Mouse (Mus musculus) neural tube, embryonic 15.5 days (tissue): Measurements from ENCODE around the gene Olfr987. TPM values are rescaled to one million over a fixed set of nuclear protein-coding genes. Genes with fewer than 3 reads are reported as not detected.
"Not testable (repeated sequence)": the region's sequence is repeated elsewhere in the genome, so short reads cannot be mapped to it uniquely, and the experiment has no call there.

Source experiments
- ATAC-seq: fragments of 200-750 bp; cut with Nextera tagmentation; 2 replicates; pipeline ENCODE4 v1.8.0; 2017; ENCODE audit warnings: mild to moderate bottlenecking, moderate TSS enrichment, moderate library complexity; ENCODE audit not compliant: low FRiP score
- H3K27ac ChIP-seq: fragments of 300-500 bp; sonication (generic); replicated peaks from 2 replicates; pipeline ENCODE4 v1.5.1; 2015; ENCODE audit warnings: mild to moderate bottlenecking, inconsistent platforms
- H3K27me3 ChIP-seq: fragments of 300-500 bp; sonication (generic); replicated peaks from 2 replicates; pipeline ENCODE4 v1.6.1; 2015; ENCODE audit warnings: inconsistent platforms
- H3K36me3 ChIP-seq: fragments of 300-500 bp; sonication (generic); 2 replicates; pipeline ENCODE4 v1.6.1; 2015; ENCODE audit warnings: inconsistent platforms
- H3K4me1 ChIP-seq: fragments of 300-500 bp; sonication (generic); 2 replicates; pipeline ENCODE4 v1.6.1; 2015; ENCODE audit warnings: inconsistent platforms
- H3K4me2 ChIP-seq: fragments of 300-500 bp; sonication (generic); 2 replicates; pipeline ENCODE4 v1.6.1; 2015; ENCODE audit warnings: inconsistent platforms, mild to moderate bottlenecking, moderate library complexity
- H3K4me3 ChIP-seq: fragments of 300-500 bp; sonication (generic); replicated peaks from 2 replicates; pipeline ENCODE4 v1.5.1; 2015; ENCODE audit warnings: mild to moderate bottlenecking, inconsistent platforms
- H3K9ac ChIP-seq: fragments of 300-500 bp; sonication (generic); replicated peaks from 2 replicates; pipeline ENCODE4 v1.6.1; 2015; ENCODE audit warnings: mild to moderate bottlenecking, inconsistent platforms
- H3K9me3 ChIP-seq: fragments of 300-500 bp; sonication (generic); replicated peaks from 2 replicates; pipeline ENCODE4 v1.6.1; 2016; ENCODE audit warnings: inconsistent platforms
- WGBS: fragments of 180-500 bp; shearing (Covaris S2); methylation state at CpG from one replicate; pipeline ENCODE4 v1.1.7; 2015; ENCODE audit warnings: mixed read lengths; 5-methylcytosine and 5-hydroxymethylcytosine counted together
- polyA plus RNA-seq: library from polyadenylated mRNA; unstranded; fragments of >200 nt; fragmentation: Nextera tagmentation; extraction: Ambion mirVana; gene quantifications from 2 replicates; pipeline ENCODE4 v1.2.1, GENCODE M21; 2015

Gene Olfr987
- polyA plus RNA-seq, result not detected in 2 replicates

DNA sequence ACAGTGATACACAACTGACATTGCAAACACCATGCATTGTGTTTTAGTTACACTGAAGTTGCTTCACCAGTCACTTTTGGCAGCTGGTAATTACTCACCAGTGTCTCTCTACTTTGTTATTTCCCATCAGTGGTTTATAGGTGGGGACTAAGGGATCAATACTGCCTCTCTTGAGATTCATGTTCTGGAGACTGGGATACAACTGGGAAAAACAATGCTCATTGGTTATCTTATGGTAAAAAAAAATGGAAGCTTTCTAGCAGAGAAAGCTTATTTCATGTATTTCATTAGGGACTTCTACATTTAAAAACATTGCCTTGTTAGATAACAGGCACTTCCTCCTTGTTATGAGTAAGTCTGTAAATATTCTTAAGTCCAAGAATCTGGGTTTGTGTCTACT, at the start of gene Olfr987:
TSS of gene Olfr987 (minus strand) at position 101 of the 400 bp plus-strand sequence.
- ATAC-seq, result not testable (repeated sequence)

DNA sequence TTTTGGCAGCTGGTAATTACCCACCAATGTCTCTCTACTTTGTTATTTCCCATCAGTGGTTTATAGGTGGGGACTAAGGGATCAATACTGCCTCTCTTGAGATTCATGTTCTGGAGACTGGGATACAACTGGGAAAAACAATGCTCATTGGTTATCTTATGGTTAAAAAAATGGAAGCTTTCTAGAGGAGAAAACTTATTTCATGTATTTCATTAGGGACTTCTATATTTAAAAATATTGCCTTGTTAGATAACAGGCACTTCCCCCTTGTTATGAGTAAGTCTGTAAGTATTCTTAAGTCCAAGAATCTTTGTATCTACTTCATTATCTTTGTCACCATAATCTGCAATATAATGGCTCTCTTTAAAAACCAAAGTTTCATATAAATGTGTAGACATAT, 24.0 kb upstream of the Olfr987 start, which contains the start of gene Olfr988:
TSS of gene Olfr988 (minus strand) at position 101 of the 400 bp plus-strand sequence.
- not testable (repeated sequence) for H3K4me1 ChIP-seq, H3K9me3 ChIP-seq, ATAC-seq, H3K36me3 ChIP-seq, H3K4me3 ChIP-seq, H3K4me2 ChIP-seq, H3K9ac ChIP-seq, H3K27ac ChIP-seq, H3K27me3 ChIP-seq

More for the DNA sequence above, at the start of gene Olfr987:
- not testable (repeated sequence) for H3K27me3 ChIP-seq, H3K4me2 ChIP-seq, H3K4me1 ChIP-seq, H3K4me3 ChIP-seq, H3K36me3 ChIP-seq, H3K27ac ChIP-seq, H3K9ac ChIP-seq, H3K9me3 ChIP-seq

DNA sequence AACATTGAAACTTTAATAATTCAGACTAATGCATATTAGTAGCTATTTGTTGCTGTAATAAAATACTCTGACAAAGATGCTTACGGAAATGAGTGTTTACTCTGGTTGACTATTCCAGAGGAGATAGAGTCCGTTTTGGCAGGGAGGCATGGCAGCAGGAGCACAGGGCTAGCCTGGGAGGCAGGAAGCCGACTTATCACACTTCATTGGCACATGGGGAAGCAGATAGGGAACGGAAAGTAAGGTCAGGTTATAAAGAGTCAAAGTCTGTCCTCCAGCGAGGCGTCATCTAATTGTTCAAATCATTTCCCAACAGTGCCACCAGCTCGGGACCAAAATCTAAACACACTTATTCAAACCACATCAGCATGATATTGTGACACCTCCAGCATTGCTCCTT, 857 bp upstream of the Olfr987 start:
- Histone ChIP-seq H3K27ac (no peak overlapping the region), H3K4me1 (no peaks in the 10 kb centered on the region), H3K9ac (no peak overlapping the region), H3K9me3 (no peaks in the 10 kb centered on the region), H3K27me3 (no peaks in the 10 kb centered on the region), H3K36me3 (no peaks in the 10 kb centered on the region), H3K4me2 (no peak overlapping the region), H3K4me3 (no peak overlapping the region)
- ATAC-seq, result no peak
- 85% methylated on average over 7 of the region's 7 CpGs for WGBS

DNA sequence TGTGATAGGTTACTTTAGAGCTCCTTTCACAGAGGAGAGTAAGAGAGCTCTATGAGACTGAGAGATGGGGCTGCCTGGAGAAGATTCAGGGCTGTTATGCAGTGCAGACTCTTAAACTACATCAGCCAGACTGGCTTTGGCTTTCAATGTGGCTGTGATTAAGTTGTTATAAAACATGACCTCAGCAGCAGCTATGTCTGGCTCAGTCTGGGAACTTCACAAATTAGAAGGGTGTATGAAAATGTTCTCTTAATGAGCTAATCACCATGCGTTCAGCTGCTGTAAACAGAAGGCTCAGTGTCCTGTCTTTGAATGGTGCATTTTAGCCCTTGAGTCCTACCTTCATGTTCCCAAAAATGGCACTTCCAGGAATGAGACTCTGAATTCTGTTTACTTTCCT, 20.0 kb downstream of the Olfr987 start:
- Histone ChIP-seq H3K9me3 (no peaks in the 10 kb centered on the region), H3K4me3 (no peak overlapping the region), H3K36me3 (no peaks in the 10 kb centered on the region), H3K27ac (no peak overlapping the region), H3K4me2 (no peak overlapping the region), H3K9ac (no peak overlapping the region), H3K27me3 (no peaks in the 10 kb centered on the region), H3K4me1 (no peaks in the 10 kb centered on the region)
- no peak for ATAC-seq
- 65% methylated on average over 1 of the region's 1 CpGs for WGBS

DNA sequence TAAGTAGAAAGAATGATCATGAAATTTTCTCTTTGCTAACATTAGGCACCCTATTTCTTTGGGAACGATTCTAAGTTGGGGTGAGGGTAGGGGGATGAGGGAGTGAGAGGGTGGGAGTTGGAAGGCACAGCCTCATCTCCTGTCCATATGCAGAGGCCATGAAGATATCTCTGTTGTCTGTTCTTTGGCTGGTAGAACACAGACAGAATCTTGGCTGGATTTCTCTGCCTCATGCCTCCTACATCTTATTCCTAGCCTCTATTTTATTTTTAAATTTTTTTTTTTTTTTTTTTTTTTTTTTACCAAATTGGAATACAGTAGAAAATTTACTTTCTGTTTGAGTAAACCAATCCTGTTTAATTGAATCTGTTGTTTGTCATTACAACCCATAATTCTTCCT, 53.7 kb downstream of the Olfr987 start:
- H3K36me3 ChIP-seq, result no peaks in the 10 kb centered on the region
- no peak overlapping the region for H3K4me3 ChIP-seq
- no peaks in the 10 kb centered on the region for H3K9me3 ChIP-seq
- H3K4me1 ChIP-seq, result peaks cover 5% of the 10 kb centered on the region
- ATAC-seq, result no peak
- 58% methylated on average over 1 of the region's 1 CpGs for WGBS
- no peak overlapping the region for H3K9ac ChIP-seq
- no peaks in the 10 kb centered on the region for H3K27me3 ChIP-seq
- H3K4me2 ChIP-seq, result no peak overlapping the region
- no peak overlapping the region for H3K27ac ChIP-seq

DNA sequence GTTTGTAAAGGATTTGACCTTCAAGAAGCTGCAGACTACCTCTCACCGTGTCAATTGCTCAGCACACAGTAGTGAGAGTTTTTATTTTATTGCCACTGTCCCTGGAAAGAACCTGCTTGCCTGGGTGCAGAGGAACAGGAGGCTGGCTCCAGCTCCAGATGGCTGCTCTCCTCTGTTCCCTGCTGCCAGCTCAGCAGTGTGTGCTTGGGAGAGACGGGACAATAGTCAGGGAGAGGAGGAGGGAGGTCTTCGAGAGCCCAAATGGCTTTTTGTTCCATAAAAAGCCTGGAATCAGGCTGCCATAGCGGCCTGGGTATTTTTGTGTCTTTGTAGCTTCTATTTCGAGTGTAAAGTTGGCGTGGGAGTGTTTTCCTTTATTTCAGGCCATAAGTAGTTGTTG, 54.5 kb downstream of the Olfr987 start:
- Histone ChIP-seq H3K4me1 (peaks cover 5% of the 10 kb centered on the region), H3K27ac (peak overlapping the region; percentile 41; the same call in 1 of the 2 replicates), H3K4me3 (no peak overlapping the region), H3K27me3 (no peaks in the 10 kb centered on the region), H3K4me2 (peak overlapping the region; percentile 26; the same call in 1 of the 2 replicates), H3K9me3 (no peaks in the 10 kb centered on the region), H3K36me3 (no peaks in the 10 kb centered on the region), H3K9ac (no peak overlapping the region)
- WGBS, result 14% methylated on average over 6 of the region's 6 CpGs
- ATAC-seq, result peak; percentile 75

DNA sequence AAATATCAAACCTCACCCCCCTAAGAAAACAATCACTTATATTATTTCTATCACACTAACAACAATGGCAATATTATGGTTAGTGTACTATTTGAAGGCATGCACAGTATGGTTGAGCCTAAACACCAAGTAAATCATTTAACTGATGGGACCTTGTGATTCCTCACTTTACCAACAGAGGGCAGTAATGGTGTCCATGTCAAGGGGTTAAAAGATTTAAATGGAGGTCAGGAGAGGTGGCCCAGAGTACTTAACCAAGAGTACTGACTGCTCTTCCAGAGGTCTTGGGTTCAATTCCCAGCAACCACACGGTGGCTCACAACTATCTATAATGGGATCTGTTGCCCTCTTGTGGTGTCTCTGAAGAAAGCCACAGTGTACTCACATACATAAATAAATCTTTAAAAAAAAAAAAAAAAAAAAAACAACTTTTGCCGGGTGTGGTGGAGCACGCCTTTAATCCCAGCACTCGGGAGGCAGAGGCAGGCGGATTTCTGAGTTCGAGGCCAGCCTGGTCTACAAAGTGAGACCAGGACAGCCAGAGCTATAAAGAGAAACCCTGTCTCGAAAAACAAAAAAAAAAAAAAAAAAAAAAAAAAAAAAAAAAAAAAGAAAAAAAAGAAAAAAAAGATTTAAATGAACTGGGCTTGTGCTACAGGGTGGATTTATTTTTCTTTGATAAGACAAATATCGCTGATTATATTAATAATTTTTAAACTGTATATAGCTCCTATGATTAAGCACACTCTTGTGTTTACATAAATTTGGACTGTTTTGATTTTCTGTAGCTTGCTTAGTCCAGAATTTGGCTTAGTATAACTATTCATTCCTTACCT, 55.3 kb downstream of the Olfr987 start:
- no peak overlapping the region for H3K9ac ChIP-seq
- no peak overlapping the region for H3K4me2 ChIP-seq
- no peak for ATAC-seq
- H3K4me3 ChIP-seq, result no peak overlapping the region
- WGBS, result 90% methylated on average over 8 of the region's 8 CpGs
- no peaks in the 10 kb centered on the region for H3K36me3 ChIP-seq
- no peaks in the 10 kb centered on the region for H3K27me3 ChIP-seq
- no peaks in the 10 kb centered on the region for H3K9me3 ChIP-seq
- 0 out of 2 replicates have a peak overlapping the region, but pooled peaks have one; percentile 41 for H3K27ac ChIP-seq
- H3K4me1 ChIP-seq, result peaks cover 5% of the 10 kb centered on the region

DNA sequence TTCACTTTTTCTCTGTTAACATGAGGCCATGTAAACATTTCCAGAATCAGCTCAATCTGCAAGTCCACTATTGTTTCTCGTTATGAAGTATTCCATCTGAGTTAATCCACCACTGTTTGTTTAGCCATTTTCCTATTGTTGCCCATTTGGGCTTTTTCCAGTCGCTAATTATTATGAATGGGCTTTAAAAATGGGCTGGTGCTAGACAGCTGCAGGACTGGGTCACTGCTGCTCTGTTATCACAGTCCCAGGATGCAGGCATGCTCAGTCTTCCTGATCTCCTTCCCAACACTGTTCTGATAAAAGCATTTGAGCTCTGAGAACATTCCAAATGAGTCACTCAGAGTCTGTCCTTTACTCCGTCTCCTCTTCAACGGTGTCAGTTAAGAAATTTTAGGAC, 58.1 kb downstream of the Olfr987 start:
- ATAC-seq, result no peak
- H3K36me3 ChIP-seq, result no peaks in the 10 kb centered on the region
- H3K4me2 ChIP-seq, result no peak overlapping the region
- no peak overlapping the region for H3K4me3 ChIP-seq
- no peak overlapping the region for H3K9ac ChIP-seq
- WGBS, result 56% methylated on average over 4 of the region's 4 CpGs
- no peak overlapping the region for H3K27ac ChIP-seq
- no peaks in the 10 kb centered on the region for H3K9me3 ChIP-seq
- H3K27me3 ChIP-seq, result no peaks in the 10 kb centered on the region
- H3K4me1 ChIP-seq, result peaks cover 5% of the 10 kb centered on the region

Other genes with a start within 250 kb of the Olfr987 start
- gene Aplnr, start 203.1 kb downstream of the Olfr987 start, polyA plus RNA-seq, result 29.8 and 45.8 TPM in 2 replicates
- 9.5 and 9.6 TPM in 2 replicates for gene Lrrc55, start 142.1 kb downstream of the Olfr987 start, polyA plus RNA-seq
- gene Olfr988, start 23.9 kb upstream of the Olfr987 start, polyA plus RNA-seq, result not detected in 2 replicates
- not detected in 2 replicates for gene Olfr992, start 70.2 kb upstream of the Olfr987 start, polyA plus RNA-seq
- not detected in 2 replicates for gene Olfr993, start 75.6 kb upstream of the Olfr987 start, polyA plus RNA-seq
- gene Olfr994, start 97.1 kb upstream of the Olfr987 start, polyA plus RNA-seq, result not detected in 2 replicates
- not detected in 2 replicates for gene Olfr995, start 104.3 kb upstream of the Olfr987 start, polyA plus RNA-seq
- 0.29 and 0.88 TPM in 2 replicates for gene 4833423E24Rik, start 179.7 kb upstream of the Olfr987 start, polyA plus RNA-seq
- gene Olfr996, start 239.9 kb upstream of the Olfr987 start, polyA plus RNA-seq, result not detected in 2 replicates
- gene Olfr998, start 249.6 kb upstream of the Olfr987 start, polyA plus RNA-seq, result not detected in 2 replicates